Mouse (Mus musculus): ENCODE data around the gene Cacng8. TPM values are rescaled to one million over a fixed set of nuclear protein-coding genes. Genes with fewer than 3 reads are reported as not detected.

Cacng8 gene
- polyA plus RNA-seq, 1 experiment from 2014 or later = 12.5 TPM

- WGBS = 89% methylated on average over 8 of the region's 8 CpGs
- Histone ChIP-seq H3K4me1 (ENCODE audit: control insufficient read depth, insufficient read depth, low read length) (no peaks in the 10 kb centered on the region), H3K4me2 (ENCODE audit: low read length) (no peak overlapping the region), H3K27ac (replicated peaks; ENCODE audit: low read depth, low read length) (no peak overlapping the region), H3K27me3 (ENCODE audit: control insufficient read depth, insufficient read depth, low read length) (no peaks in the 10 kb centered on the region), H3K36me3 (ENCODE audit: control insufficient read depth, insufficient read depth, low read length) (no peaks in the 10 kb centered on the region), H3K9me3 (ENCODE audit: control insufficient read depth, low read length) (no peaks in the 10 kb centered on the region), H3K4me3 (replicated peaks; ENCODE audit: low read depth, low read length) (no peak overlapping the region), H3K9ac (replicated peaks; ENCODE audit: low read length) (no peak overlapping the region)
- no peak for ATAC-seq (ENCODE audit: low FRiP score, low TSS enrichment)
- DNase-seq = no peak
Observed at GRCm38 (mm10) chr7:3373754-3374153, 16.7 kb upstream of the Cacng8 start.

GRCm38 (mm10) chr7:3376831-3377230 lies 13.7 kb upstream of the Cacng8 start:
- ATAC-seq (ENCODE audit: low FRiP score, low TSS enrichment) (no peak), DNase-seq (peak; percentile 50)
- Histone ChIP-seq H3K36me3 (ENCODE audit: control insufficient read depth, insufficient read depth, low read length) (no peaks in the 10 kb centered on the region), H3K27me3 (ENCODE audit: control insufficient read depth, insufficient read depth, low read length) (no peaks in the 10 kb centered on the region), H3K4me3 (replicated peaks; ENCODE audit: low read depth, low read length) (no peak overlapping the region), H3K27ac (replicated peaks; ENCODE audit: low read depth, low read length) (no peak overlapping the region), H3K9ac (replicated peaks; ENCODE audit: low read length) (no peak overlapping the region), H3K9me3 (ENCODE audit: control insufficient read depth, low read length) (no peaks in the 10 kb centered on the region), H3K4me1 (ENCODE audit: control insufficient read depth, insufficient read depth, low read length) (no peaks in the 10 kb centered on the region), H3K4me2 (ENCODE audit: low read length) (no peak overlapping the region)
- 52% methylated on average over 4 of the region's 4 CpGs for WGBS

DNA sequence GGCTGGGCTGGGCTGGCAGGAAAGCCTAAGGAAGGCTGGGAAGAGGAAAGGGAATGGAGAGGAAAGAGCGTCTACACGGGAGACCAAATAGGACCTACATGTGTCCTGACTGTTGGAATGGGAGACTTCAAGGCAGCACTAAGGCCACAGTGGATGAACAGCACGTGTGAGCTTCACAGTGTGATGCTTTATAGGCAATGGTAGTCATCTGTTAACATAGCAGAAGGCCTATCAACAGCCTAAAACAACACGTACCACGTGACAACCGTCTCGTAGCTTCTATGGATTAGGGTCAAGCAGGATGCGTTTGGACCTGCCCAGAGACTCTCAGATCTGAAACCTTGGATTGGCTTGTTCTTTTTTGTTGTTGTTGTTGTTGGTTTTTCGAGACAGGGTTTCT lies 8.4 kb upstream of the Cacng8 start:
- H3K4me1 ChIP-seq (ENCODE audit: control insufficient read depth, insufficient read depth, low read length) = no peaks in the 10 kb centered on the region
- H3K9ac ChIP-seq (replicated peaks; ENCODE audit: low read length) = no peak overlapping the region
- no peak overlapping the region for H3K4me3 ChIP-seq (replicated peaks; ENCODE audit: low read depth, low read length)
- no peak overlapping the region for H3K4me2 ChIP-seq (ENCODE audit: low read length)
- WGBS = 88% methylated on average over 9 of the region's 9 CpGs
- DNase-seq = no peak
- H3K36me3 ChIP-seq (ENCODE audit: control insufficient read depth, insufficient read depth, low read length) = no peaks in the 10 kb centered on the region
- H3K27ac ChIP-seq (replicated peaks; ENCODE audit: low read depth, low read length) = no peak overlapping the region
- no peak for ATAC-seq (ENCODE audit: low FRiP score, low TSS enrichment)
- no peaks in the 10 kb centered on the region for H3K9me3 ChIP-seq (ENCODE audit: control insufficient read depth, low read length)
- no peaks in the 10 kb centered on the region for H3K27me3 ChIP-seq (ENCODE audit: control insufficient read depth, insufficient read depth, low read length)

DNA sequence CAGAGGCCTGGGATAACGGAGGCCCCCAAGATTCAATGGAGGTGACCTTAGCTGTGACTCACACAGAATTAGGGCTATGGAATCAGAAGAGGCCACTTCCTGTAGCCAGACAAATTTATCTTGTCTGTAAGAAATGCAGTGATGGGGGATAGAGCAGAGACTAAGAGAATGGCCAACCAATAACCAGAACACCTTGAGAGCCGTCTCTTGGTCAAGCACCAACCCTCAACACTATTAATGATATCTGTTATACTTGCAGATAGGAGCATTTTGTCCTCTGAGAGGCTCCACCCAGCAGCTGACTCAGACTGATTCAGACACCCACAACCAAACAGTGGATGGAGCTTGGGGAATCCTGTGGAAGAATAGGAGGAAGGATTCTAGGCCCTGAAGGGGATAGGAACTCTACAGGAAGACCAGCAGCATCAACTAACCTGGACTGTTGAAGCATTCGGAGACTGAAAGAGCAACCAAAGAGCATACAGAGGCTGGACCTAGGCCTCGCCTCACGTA lies 5.6 kb upstream of the Cacng8 start:
- Histone ChIP-seq H3K27me3 (ENCODE audit: control insufficient read depth, insufficient read depth, low read length) (no peaks in the 10 kb centered on the region), H3K9me3 (ENCODE audit: control insufficient read depth, low read length) (no peaks in the 10 kb centered on the region), H3K36me3 (ENCODE audit: control insufficient read depth, insufficient read depth, low read length) (no peaks in the 10 kb centered on the region), H3K4me2 (ENCODE audit: low read length) (no peak overlapping the region), H3K4me3 (replicated peaks; ENCODE audit: low read depth, low read length) (no peak overlapping the region), H3K4me1 (ENCODE audit: control insufficient read depth, insufficient read depth, low read length) (0 out of 2 replicates have a peak, but pooled peaks cover 7% of the 10 kb centered on the region), H3K27ac (replicated peaks; ENCODE audit: low read depth, low read length) (no peak overlapping the region), H3K9ac (replicated peaks; ENCODE audit: low read length) (no peak overlapping the region)
- WGBS = 91% methylated on average over 5 of the region's 5 CpGs
- DNase-seq = no peak
- ATAC-seq (ENCODE audit: low FRiP score, low TSS enrichment) = no peak

DNA sequence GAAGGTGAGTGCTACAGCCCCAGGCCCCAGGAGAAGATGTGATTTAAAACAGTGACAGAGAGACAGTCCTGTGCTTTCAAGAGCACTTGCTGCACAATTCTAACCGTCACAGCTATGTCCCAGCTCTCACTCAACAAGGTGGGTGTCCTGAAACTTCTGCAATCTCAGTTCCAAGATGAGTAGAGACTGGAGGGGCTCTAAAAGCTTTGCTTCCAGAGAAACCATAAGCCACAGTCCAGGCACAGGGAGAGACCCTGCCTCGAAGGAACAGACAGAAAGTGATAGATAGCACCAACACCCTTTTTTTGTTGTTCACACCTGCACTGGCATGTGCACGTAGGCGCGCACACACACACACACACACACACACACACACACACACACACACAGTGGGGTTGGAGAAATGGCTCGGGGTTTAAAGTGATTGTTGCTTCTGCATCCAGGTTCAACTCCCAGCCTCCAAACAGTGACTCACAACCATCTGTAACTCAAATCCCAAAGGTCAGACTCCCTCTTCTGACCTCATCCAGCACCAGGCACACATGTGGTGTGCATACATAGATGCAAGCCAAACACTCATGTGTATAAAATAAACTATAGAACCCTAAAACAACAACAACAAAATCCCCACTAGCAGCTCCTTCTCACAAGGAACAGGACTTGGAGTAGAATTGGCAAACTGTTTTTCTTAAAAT lies 4.3 kb upstream of the Cacng8 start:
- Histone ChIP-seq H3K4me1 (ENCODE audit: control insufficient read depth, insufficient read depth, low read length) (0 out of 2 replicates have a peak, but pooled peaks cover 9% of the 10 kb centered on the region), H3K4me2 (ENCODE audit: low read length) (no peak overlapping the region), H3K36me3 (ENCODE audit: control insufficient read depth, insufficient read depth, low read length) (no peaks in the 10 kb centered on the region), H3K27ac (replicated peaks; ENCODE audit: low read depth, low read length) (no peak overlapping the region), H3K27me3 (ENCODE audit: control insufficient read depth, insufficient read depth, low read length) (no peaks in the 10 kb centered on the region), H3K9ac (replicated peaks; ENCODE audit: low read length) (no peak overlapping the region), H3K4me3 (replicated peaks; ENCODE audit: low read depth, low read length) (no peak overlapping the region), H3K9me3 (ENCODE audit: control insufficient read depth, low read length) (no peaks in the 10 kb centered on the region)
- ATAC-seq (ENCODE audit: low FRiP score, low TSS enrichment) (no peak), DNase-seq (no peak)
- 82% methylated on average over 6 of the region's 6 CpGs for WGBS

- DNase-seq (no peak), ATAC-seq (ENCODE audit: low FRiP score, low TSS enrichment) (no peak)
- Histone ChIP-seq H3K9me3 (ENCODE audit: control insufficient read depth, low read length) (no peaks in the 10 kb centered on the region), H3K4me1 (ENCODE audit: control insufficient read depth, insufficient read depth, low read length) (peaks cover 23% of the 10 kb centered on the region), H3K4me3 (replicated peaks; ENCODE audit: low read depth, low read length) (no peak overlapping the region), H3K36me3 (ENCODE audit: control insufficient read depth, insufficient read depth, low read length) (no peaks in the 10 kb centered on the region), H3K4me2 (ENCODE audit: low read length) (peak overlapping the region; percentile 79; the same call in 1 of the 2 replicates), H3K9ac (replicated peaks; ENCODE audit: low read length) (no peak overlapping the region), H3K27ac (replicated peaks; ENCODE audit: low read depth, low read length) (no peak overlapping the region), H3K27me3 (ENCODE audit: control insufficient read depth, insufficient read depth, low read length) (no peaks in the 10 kb centered on the region)
- WGBS = 91% methylated on average over 18 of the region's 18 CpGs
Observed at GRCm38 (mm10) chr7:3387761-3388160, 2.7 kb upstream of the Cacng8 start.

DNA sequence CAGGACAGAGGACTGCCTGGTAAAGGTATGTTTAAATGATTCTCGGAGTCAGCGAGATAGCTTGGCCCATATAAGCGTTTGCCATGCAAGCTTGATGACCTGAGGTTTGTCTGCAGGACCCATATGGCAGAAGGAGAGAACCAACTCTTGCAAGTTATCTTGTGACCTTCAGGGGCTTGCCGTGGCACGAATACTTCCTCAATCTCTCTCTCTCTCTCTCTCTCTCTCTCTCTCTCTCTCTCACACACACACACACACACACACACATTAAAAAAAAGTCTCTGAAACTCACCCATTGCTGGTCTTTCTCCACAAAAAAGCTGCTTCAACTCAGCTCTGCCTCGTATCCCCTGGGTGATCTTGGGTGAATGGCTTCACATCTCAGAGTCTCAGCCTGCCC lies 1.6 kb upstream of the Cacng8 start:
- Histone ChIP-seq H3K9ac (replicated peaks; ENCODE audit: low read length) (no peak overlapping the region; the same call in 1 of the 2 replicates), H3K27ac (replicated peaks; ENCODE audit: low read depth, low read length) (no peak overlapping the region), H3K4me2 (ENCODE audit: low read length) (peak overlapping the region; percentile 79), H3K9me3 (ENCODE audit: control insufficient read depth, low read length) (no peaks in the 10 kb centered on the region), H3K4me3 (replicated peaks; ENCODE audit: low read depth, low read length) (no peak overlapping the region), H3K36me3 (ENCODE audit: control insufficient read depth, insufficient read depth, low read length) (peaks cover under 1% of the 10 kb centered on the region; the same call in 1 of the 2 replicates), H3K4me1 (ENCODE audit: control insufficient read depth, insufficient read depth, low read length) (peaks cover 31% of the 10 kb centered on the region), H3K27me3 (ENCODE audit: control insufficient read depth, insufficient read depth, low read length) (no peaks in the 10 kb centered on the region)
- WGBS = 73% methylated on average over 6 of the region's 6 CpGs
- DNase-seq (no peak), ATAC-seq (ENCODE audit: low FRiP score, low TSS enrichment) (no peak)

GRCm38 (mm10) chr7:3389444-3390412 lies 755 bp upstream of the Cacng8 start:
- 2% methylated on average over 17 of the region's 17 CpGs for WGBS
- peak overlapping the region; percentile 75; the same call in 1 of the 2 replicates for H3K27ac ChIP-seq (replicated peaks; ENCODE audit: low read depth, low read length)

More at GRCm38 (mm10) chr7:3389444-3390412, 755 bp upstream of the Cacng8 start:
- Histone ChIP-seq H3K4me3 (replicated peaks; ENCODE audit: low read depth, low read length) (peak overlapping the region; percentile 53), H3K9ac (replicated peaks; ENCODE audit: low read length) (peak overlapping the region; percentile 60; the same call in 1 of the 2 replicates), H3K36me3 (ENCODE audit: control insufficient read depth, insufficient read depth, low read length) (peaks cover 9% of the 10 kb centered on the region), H3K9me3 (ENCODE audit: control insufficient read depth, low read length) (no peaks in the 10 kb centered on the region), H3K4me2 (ENCODE audit: low read length) (peak overlapping the region; percentile 79), H3K4me1 (ENCODE audit: control insufficient read depth, insufficient read depth, low read length) (peaks cover 32% of the 10 kb centered on the region), H3K27me3 (ENCODE audit: control insufficient read depth, insufficient read depth, low read length) (no peaks in the 10 kb centered on the region)
- DNase-seq (peak; percentile 89), ATAC-seq (ENCODE audit: low FRiP score, low TSS enrichment) (peak; percentile 64)
